Mouse (Mus musculus) Patski (cell line): ENCODE measurements at regions not wholly inside any gene's neighbourhood (a gene's known extent, or its start where the extent isn't known, plus 50 kb on each side); places are given as distances from the start of the nearest gene placed in this dataset.
A peak's percentile ranks its signal among the peaks of the same experiment; 100 is the strongest.

ENCODE experiments used
- ATAC-seq: fragments of 100-300 bp; one replicate; pipeline ENCODE4 v1.8.0; 2021
- CTCF ChIA-PET: fragments of 350-600 bp; sonication (Branson Sonifier 250); formaldehyde crosslinking; loops from one replicate; lab custom pipeline; 2022; ENCODE audit warnings: inconsistent platforms; lab: Charles Lee
- POLR2A ChIA-PET: fragments of 350-600 bp; sonication (Branson Sonifier 250); formaldehyde crosslinking; loops from one replicate; lab custom pipeline; 2022; ENCODE audit warnings: antibody characterized with exemption, inconsistent platforms; lab: Charles Lee
- DNase-seq: peaks from one replicate; pipeline ENCODE4 v3.0.0-alpha.2; 2011; ENCODE audit warnings: low read depth, low spot score
- H3K27me3 ChIP-seq: fragments of 371-371 bp; one replicate; pipeline ENCODE4 v1.5.1; 2021
- CTCF ChIP-seq: fragments of 100-300 bp; IDR thresholded peaks from one replicate; pipeline ENCODE4 v1.5.1; 2021
- in situ Hi-C: fragments of 300-500 bp; cut with MboI; formaldehyde crosslinking; loops from 3 replicates; pipeline ENCODE4 v1.11.1; 2018; ENCODE audit warnings: low pct_unique_long_range_greater_than_20kb, mixed read lengths

- in situ Hi-C loops: no loop called here
- H3K27me3 ChIP-seq: no peaks in the 10 kb centered on the region
- CTCF ChIA-PET: interaction anchor here (0.9 kb wide), 1 partner anchor 8 kb away, joined by 4 read pairs; no protein-coding TSS in a partner anchor
- POLR2A ChIA-PET: no interaction called here
- ATAC-seq: no peak
- no peak for DNase-seq
- TF ChIP-seq CTCF: no peak
Observed at GRCm38 (mm10) chr17:64201609-64202008, 130.1 kb downstream of the Pja2 start.

GRCm38 (mm10) chr17:64200092-64200877 lies 131.4 kb downstream of the Pja2 start:
- CTCF ChIA-PET: no interaction called here
- ATAC-seq: no peak
- no peak for TF ChIP-seq CTCF
- POLR2A ChIA-PET: no interaction called here
- in situ Hi-C loops: no loop called here
- H3K27me3 ChIP-seq: no peaks in the 10 kb centered on the region
- no peak for DNase-seq

DNA sequence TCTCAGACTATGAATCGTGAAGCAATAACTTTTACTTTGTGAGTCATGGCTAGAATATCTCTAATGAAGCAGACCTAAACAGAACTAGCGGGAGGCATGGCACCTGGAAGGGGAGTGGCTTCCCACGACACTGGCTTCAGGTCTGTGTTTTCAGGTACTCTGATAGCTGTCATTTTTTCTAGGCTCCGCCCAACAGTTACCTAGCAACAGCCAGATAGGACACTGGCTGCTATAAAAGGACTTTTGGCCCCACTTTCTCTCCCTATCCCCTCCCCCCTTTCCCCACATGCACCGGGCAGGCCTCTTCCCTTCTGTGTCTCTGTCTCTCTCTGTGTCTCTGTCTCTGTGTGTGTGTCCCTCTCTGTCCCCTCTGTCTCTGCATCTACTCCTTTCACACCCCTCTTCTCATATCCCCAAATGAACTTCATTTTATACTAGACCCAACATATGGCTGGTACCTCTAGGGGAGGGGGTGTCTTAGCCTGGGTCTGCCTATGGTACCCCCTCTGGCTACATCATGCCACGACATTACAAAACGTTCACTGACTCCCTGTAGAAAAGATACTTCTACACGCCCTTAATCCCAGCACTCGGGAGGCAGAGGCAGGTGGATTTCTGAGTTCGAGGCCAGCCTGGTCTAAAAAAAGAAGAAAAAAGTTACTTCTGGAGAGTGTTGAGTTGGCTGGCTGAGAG lies 132.3 kb downstream of the Pja2 start:
- DNase-seq (no peak), ATAC-seq (peak; percentile 55)
- ChIA-PET CTCF (no interaction called here), POLR2A (no interaction called here)
- no peak for TF ChIP-seq CTCF
- in situ Hi-C loops: no loop called here
- no peaks in the 10 kb centered on the region for H3K27me3 ChIP-seq

- no peaks in the 10 kb centered on the region for H3K27me3 ChIP-seq
- POLR2A ChIA-PET: no interaction called here
- in situ Hi-C loops: no loop called here
- DNase-seq (no peak), ATAC-seq (no peak)
- TF ChIP-seq CTCF: no peak
- CTCF ChIA-PET: no interaction called here
Observed at GRCm38 (mm10) chr17:64196437-64196836, 135.3 kb downstream of the Pja2 start.

GRCm38 (mm10) chr17:64193055-64193454 lies 138.7 kb downstream of the Pja2 start:
- no peak for TF ChIP-seq CTCF
- POLR2A ChIA-PET: no interaction called here
- DNase-seq: peak; percentile 72
- in situ Hi-C loops: no loop called here
- CTCF ChIA-PET: interaction anchor here (1.5 kb wide), 1 partner anchor 9 kb away, joined by 4 read pairs; no protein-coding TSS in a partner anchor
- H3K27me3 ChIP-seq: no peaks in the 10 kb centered on the region
- ATAC-seq: peak; percentile 93
